Mouse (Mus musculus) E14TG2a.4 (cell line): Measurements from ENCODE around the gene Clic4.

ENCODE experiments used
- H3K27me3 ChIP-seq: 2 replicates; pipeline ENCODE4 v1.6.1; 2014; ENCODE audit warnings: low read length, control low read depth; ENCODE audit not compliant: insufficient read depth
- H3K36me3 ChIP-seq: 2 replicates; pipeline ENCODE4 v1.6.1; 2014; ENCODE audit warnings: low read length, control low read depth; ENCODE audit not compliant: insufficient read depth
- H3K4me1 ChIP-seq: replicated peaks from 2 replicates; pipeline ENCODE4 v1.6.1; 2014; ENCODE audit warnings: low read depth, low read length, control low read depth
- H3K4me3 ChIP-seq: replicated peaks from 2 replicates; pipeline ENCODE4 v1.5.1; 2014; ENCODE audit warnings: mild to moderate bottlenecking, low read length
- H3K9me3 ChIP-seq: 2 replicates; pipeline ENCODE4 v1.6.1; 2014; ENCODE audit warnings: low read length, control low read depth
- CTCF ChIP-seq: conservative IDR thresholded peaks from 2 replicates; pipeline ENCODE4 v1.5.1; 2014; ENCODE audit warnings: low read length
- NANOG ChIP-seq: IDR thresholded peaks from 2 replicates; pipeline ENCODE4 v1.6.1; 2014; ENCODE audit warnings: borderline replicate concordance, low read length, mixed read lengths
- POU5F1 ChIP-seq: IDR thresholded peaks from 2 replicates; pipeline ENCODE4 v1.6.1; 2014; ENCODE audit warnings: low read length, borderline replicate concordance

Clic4 gene

GRCm38 (mm10) chr4:135273307-135273682 lies 681 bp upstream of the Clic4 start:
- peak overlapping the region; percentile 74 for H3K4me3 ChIP-seq
- TF ChIP-seq NANOG (no peak), CTCF (no peak), POU5F1 (no peak)
- peaks cover 28% of the 10 kb centered on the region for H3K27me3 ChIP-seq
- no peaks in the 10 kb centered on the region for H3K9me3 ChIP-seq
- peaks cover 43% of the 10 kb centered on the region for H3K4me1 ChIP-seq
- peaks cover 27% of the 10 kb centered on the region for H3K36me3 ChIP-seq

- TF ChIP-seq CTCF (no peak), NANOG (no peak), POU5F1 (no peak)
- Histone ChIP-seq H3K4me1 (peaks cover 56% of the 10 kb centered on the region), H3K27me3 (peaks cover 28% of the 10 kb centered on the region), H3K4me3 (peak overlapping the region; percentile 94), H3K36me3 (peaks cover 39% of the 10 kb centered on the region), H3K9me3 (no peaks in the 10 kb centered on the region)
These were observed 565 bp downstream of the Clic4 start for GRCm38 (mm10) chr4:135271881-135272616.

GRCm38 (mm10) chr4:135271419-135271828 lies 1.2 kb downstream of the Clic4 start:
- H3K9me3 ChIP-seq: no peaks in the 10 kb centered on the region

GRCm38 (mm10) chr4:135270476-135270875 lies 2.1 kb downstream of the Clic4 start:
- TF ChIP-seq CTCF: no peak
- no peak for TF ChIP-seq POU5F1
- TF ChIP-seq NANOG: no peak
- Histone ChIP-seq H3K4me3 (peak overlapping the region; percentile 26; the same call in 1 of the 2 replicates), H3K36me3 (peaks cover 49% of the 10 kb centered on the region), H3K4me1 (peaks cover 69% of the 10 kb centered on the region), H3K9me3 (no peaks in the 10 kb centered on the region), H3K27me3 (peaks cover 22% of the 10 kb centered on the region)

More at GRCm38 (mm10) chr4:135271419-135271828, 1.2 kb downstream of the Clic4 start:
- Histone ChIP-seq H3K36me3 (peaks cover 40% of the 10 kb centered on the region), H3K4me1 (peaks cover 62% of the 10 kb centered on the region), H3K4me3 (peak overlapping the region; percentile 94), H3K27me3 (peaks cover 25% of the 10 kb centered on the region)
- TF ChIP-seq POU5F1: no peak
- TF ChIP-seq CTCF: no peak
- no peak for TF ChIP-seq NANOG

GRCm38 (mm10) chr4:135269656-135270341 lies 2.8 kb downstream of the Clic4 start:
- H3K4me1 ChIP-seq: peaks cover 70% of the 10 kb centered on the region

GRCm38 (mm10) chr4:135267521-135267920 lies 5.1 kb downstream of the Clic4 start:
- Histone ChIP-seq H3K4me3 (no peak overlapping the region), H3K27me3 (no peaks in the 10 kb centered on the region), H3K4me1 (peaks cover 69% of the 10 kb centered on the region), H3K9me3 (no peaks in the 10 kb centered on the region), H3K36me3 (peaks cover 76% of the 10 kb centered on the region)
- TF ChIP-seq NANOG: no peak
- TF ChIP-seq CTCF: no peak

More at GRCm38 (mm10) chr4:135269656-135270341, 2.8 kb downstream of the Clic4 start:
- TF ChIP-seq POU5F1: no peak
- no peak for TF ChIP-seq CTCF
- no peak for TF ChIP-seq NANOG
- Histone ChIP-seq H3K9me3 (no peaks in the 10 kb centered on the region), H3K36me3 (peaks cover 56% of the 10 kb centered on the region), H3K4me3 (no peak overlapping the region), H3K27me3 (peaks cover 16% of the 10 kb centered on the region)

GRCm38 (mm10) chr4:135266987-135267386 lies 5.6 kb downstream of the Clic4 start:
- peaks cover 82% of the 10 kb centered on the region for H3K36me3 ChIP-seq
- H3K4me3 ChIP-seq: no peak overlapping the region
- H3K27me3 ChIP-seq: no peaks in the 10 kb centered on the region
- TF ChIP-seq POU5F1 (no peak), CTCF (no peak), NANOG (no peak)
- H3K4me1 ChIP-seq: peaks cover 74% of the 10 kb centered on the region
- no peaks in the 10 kb centered on the region for H3K9me3 ChIP-seq

GRCm38 (mm10) chr4:135260434-135260833 lies 12.2 kb downstream of the Clic4 start:
- H3K9me3 ChIP-seq: no peaks in the 10 kb centered on the region
- H3K4me1 ChIP-seq: peaks cover 70% of the 10 kb centered on the region
- no peak overlapping the region for H3K4me3 ChIP-seq
- H3K36me3 ChIP-seq: peaks cover 77% of the 10 kb centered on the region
- TF ChIP-seq CTCF (no peak), POU5F1 (no peak), NANOG (no peak)
- no peaks in the 10 kb centered on the region for H3K27me3 ChIP-seq

- H3K4me1 ChIP-seq: peaks cover 79% of the 10 kb centered on the region
- no peak overlapping the region for H3K4me3 ChIP-seq
- H3K36me3 ChIP-seq: peaks cover 67% of the 10 kb centered on the region
- H3K27me3 ChIP-seq: no peaks in the 10 kb centered on the region
- TF ChIP-seq NANOG (no peak), CTCF (no peak), POU5F1 (no peak)
- no peaks in the 10 kb centered on the region for H3K9me3 ChIP-seq
These were observed 14.1 kb downstream of the Clic4 start for GRCm38 (mm10) chr4:135258521-135258920.
